Mouse (Mus musculus): ENCODE measurements around the gene Olfr1164.

Olfr1164 gene

GRCm38 (mm10) chr2:88093866-88094265 lies at the start of gene Olfr1164:
Gene Olfr1164, minus strand, starts transcription at chr2:88093966.
- no peak for DNase-seq (ENCODE audit: low spot score)

GRCm38 (mm10) chr2:88128172-88128571 lies 34.4 kb upstream of the Olfr1164 start, which contains the start of gene Olfr1166:
Gene Olfr1166, minus strand, starts transcription at chr2:88128272.
- no peak for DNase-seq (ENCODE audit: low spot score)

GRCm38 (mm10) chr2:88071730-88072129 lies 22.0 kb downstream of the Olfr1164 start, which contains the start of gene Olfr1163:
Gene Olfr1163, minus strand, starts transcription at chr2:88071830.
- DNase-seq (ENCODE audit: low spot score), result no peak

GRCm38 (mm10) chr2:88063587-88063986 lies 30.2 kb downstream of the Olfr1164 start:
- no peak for DNase-seq (ENCODE audit: low spot score)

- no peak for DNase-seq (ENCODE audit: low spot score)
These were observed 42.7 kb downstream of the Olfr1164 start, which contains the start of gene Olfr1162 for GRCm38 (mm10) chr2:88051029-88051428. Gene Olfr1162, minus strand, starts transcription at chr2:88051129.

All from ovary, postnatal 10 days (tissue).